Mouse (Mus musculus): ENCODE measurements around the gene Cdsn.

Cdsn gene

DNA sequence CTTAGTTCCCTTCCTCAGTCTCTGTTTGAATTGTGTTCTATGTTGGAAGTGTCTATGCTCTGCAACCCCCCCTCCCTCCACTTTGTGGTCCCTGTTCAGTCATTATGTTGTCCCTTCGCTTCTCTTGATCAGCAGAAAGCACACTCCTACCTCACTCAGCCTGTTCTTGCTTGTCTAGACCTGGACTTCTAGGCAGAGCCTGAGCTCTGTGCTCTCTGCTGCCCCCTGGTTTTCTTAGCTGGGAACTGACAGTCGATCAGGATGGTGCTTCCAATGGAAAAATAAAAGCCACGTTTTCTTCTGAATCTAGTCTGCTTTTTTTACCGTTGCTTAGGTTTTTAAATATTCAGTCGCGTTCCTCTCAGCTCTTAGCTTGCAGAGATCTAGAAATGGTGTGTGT is 17.6 kb upstream of the Cdsn start:
- DNase-seq (ENCODE audit: extremely low read depth, low read depth) = peak; percentile 41

DNA sequence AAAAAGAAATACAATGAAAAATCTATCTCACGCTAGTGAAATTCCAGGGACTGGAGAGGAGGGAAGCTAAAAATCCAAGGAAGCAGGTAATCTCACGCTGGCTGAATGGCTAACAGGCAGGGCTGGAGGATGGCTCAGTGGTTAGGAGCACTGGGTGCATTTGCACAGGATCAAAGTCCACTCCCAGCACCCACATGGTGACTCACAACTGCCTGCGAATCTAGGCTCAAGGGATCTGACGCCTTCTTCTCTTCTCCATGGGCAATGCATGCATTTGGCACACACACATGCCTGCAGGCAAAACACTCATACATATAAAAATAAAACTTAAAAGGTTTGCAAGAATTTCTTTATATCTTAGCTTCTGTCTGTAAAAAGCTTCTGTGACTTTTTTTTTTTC is 14.5 kb upstream of the Cdsn start:
- no peak for DNase-seq (ENCODE audit: extremely low read depth, low read depth)

DNA sequence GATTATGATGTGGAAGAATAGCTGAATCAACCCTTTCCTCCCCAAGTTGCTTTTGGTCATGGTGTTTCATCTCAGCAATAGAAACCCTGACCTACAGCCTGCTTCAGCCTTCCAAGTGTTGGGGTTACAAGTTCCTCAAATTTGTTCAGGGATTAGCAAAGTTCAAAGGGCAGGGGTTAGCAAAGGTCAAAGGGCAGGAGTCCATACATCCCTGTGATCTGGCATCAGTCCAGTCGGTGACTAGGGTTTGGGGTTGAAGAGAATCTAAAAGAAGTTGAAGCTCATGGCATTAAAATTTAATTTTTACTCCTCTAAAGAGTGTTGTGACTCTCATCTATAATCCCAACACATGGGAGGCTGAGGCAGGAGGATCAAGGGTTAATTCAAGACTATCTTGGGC is 13.5 kb upstream of the Cdsn start:
- no peak for DNase-seq (ENCODE audit: extremely low read depth, low read depth)

DNA sequence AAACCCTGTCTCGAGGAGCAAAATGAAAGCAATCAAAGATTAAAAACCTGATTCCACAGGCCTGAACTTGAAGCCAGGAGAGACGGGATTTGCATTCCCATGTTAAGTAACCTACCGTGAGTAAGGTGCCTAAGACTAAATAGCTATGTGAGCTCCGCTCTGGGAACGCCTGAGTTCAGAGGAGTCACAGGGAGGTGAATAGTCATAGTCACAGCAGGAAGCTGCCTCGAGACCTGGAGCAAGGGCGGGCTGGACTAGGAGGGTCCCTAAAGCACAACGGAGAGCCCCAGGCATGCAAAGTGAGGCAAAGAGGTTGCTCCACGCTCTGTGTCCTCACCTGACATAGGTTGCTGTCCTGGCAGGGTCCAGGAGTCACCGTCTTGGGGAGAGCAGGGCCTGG is 12.4 kb upstream of the Cdsn start:
- DNase-seq (ENCODE audit: extremely low read depth, low read depth) = no peak

DNA sequence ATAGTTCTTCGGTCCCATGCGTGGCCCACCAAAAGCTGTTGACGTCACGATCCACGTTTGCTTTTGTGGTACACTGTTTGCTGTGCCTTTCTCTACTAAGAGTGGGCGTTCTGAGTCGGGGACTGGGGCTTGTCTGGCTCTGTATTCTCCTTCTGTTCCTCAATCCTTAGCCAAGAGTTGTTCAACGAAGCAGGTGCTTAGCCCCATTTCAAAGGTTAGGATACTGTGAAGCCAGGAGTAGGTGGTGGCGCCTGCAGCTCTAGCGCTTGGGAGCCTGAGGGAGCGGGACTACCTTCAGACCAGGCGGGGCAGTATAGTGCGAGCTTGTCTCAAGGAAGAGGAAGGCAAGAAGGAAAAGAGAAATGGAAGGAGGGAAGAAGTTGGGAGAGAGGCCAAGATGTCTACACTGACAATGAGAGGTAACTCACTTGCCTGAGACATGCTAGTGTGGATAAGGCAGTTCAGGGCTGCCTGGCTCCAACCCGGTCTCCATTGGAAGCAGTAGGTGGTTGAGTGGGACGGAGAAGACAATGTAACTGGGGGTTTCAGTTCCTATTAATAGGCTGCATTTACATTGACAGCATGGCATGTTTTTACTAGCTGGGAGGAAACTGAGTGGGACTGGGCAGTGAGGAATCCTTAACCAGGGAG is 9.0 kb upstream of the Cdsn start:
- DNase-seq (ENCODE audit: extremely low read depth, low read depth) = no peak

DNA sequence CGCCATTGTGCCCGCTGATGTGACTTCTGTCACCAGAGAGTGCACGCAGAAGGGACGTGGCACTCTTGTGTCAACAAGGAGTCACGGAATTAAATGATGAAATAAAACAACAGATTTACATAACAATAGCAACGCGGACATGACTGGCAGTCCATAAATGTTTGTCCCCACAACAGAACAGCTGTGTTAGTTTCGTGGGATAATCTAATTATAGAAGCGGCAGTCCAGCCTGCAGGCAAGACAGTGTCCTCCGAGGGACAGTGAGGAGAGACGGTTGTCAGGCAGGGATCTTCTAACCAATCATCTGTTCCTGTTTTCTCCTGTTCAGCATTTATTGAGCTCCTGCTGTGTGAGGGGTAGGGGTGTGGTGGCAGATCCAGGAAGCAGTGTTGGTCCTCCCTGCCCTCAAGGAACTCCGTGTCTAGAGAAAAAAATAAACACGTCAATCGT is 8.5 kb upstream of the Cdsn start:
- no peak for DNase-seq (ENCODE audit: extremely low read depth, low read depth)

DNA sequence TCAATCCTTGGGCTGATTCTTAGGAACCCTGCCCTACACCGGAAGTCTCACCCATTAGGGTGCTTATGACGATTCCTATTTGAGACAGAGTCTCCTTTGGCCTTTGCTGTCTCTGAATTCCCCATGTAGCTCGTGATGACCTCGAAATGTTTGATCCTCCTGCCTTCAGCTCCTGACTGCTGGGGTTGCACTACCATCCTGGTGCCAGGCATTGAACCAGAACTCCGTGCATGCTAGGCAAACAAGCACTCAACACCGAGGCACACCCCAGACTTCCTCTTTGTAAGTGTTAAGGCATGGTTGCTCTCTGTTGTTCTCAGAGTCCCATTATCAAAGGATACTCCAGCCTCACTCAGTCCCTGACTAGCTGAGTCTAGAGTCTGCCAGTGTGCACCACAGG is 7.9 kb upstream of the Cdsn start:
- peak; percentile 26 for DNase-seq (ENCODE audit: extremely low read depth, low read depth)

DNA sequence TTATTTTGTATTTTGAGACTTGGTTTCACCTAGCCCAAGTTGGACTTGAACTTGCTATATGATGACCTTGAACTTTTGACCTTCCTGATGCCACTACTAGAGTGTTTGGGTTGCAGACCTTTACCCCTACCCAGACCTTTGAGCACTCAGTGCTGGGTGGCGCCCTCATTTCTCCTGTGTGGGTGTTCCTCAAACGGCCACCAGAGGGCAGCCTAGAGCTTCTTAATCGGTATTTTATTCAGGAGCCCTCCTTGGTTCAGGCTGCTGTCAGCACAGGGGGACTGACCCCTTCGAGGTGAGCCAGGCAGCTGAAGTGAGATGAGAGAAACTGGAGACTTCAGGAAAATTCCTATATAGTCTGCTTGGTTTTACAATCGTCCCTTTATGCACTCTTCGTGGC is 7.2 kb upstream of the Cdsn start:
- DNase-seq (ENCODE audit: extremely low read depth, low read depth) = peak; percentile 36

DNA sequence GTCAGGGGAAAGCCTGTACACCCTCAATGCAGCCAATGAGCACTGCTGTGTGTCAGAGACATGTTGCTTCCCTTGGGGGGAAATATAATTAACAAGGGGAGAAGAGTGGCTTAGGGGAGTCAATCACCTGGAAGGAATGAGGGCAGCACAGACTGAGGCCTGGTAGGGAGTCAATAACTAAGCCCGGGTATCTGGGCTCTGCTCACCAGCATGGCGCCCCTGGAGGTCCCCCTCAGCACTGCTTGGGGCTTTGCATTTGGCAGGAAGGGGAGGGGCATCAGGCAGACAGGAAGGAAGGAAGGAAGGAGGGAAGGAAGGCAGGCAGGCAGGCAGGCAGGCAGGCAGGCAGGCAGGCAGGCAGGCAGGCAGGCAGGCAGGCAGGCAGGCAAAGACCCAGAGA is 4.5 kb upstream of the Cdsn start:
- no peak for DNase-seq (ENCODE audit: extremely low read depth, low read depth)

DNA sequence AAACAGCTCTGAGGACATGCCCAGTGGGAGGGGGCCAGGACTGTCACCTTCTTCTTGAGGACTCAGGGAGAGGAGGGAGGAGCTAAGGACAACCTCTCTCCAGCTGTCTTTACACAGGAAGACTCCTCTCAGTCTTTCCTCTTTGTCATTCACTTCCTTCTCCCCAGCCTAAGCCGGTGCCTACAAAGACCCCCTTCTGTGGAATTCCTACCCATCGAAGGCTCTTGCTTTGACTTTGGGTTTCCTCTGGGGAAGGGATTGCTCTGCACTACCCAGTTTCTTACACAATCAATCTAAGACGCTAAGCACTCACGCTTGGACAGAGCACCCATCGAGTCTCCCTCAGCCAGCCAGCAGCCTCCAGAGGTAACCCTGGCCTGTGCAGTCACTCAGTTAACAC is 3.3 kb upstream of the Cdsn start:
- DNase-seq (ENCODE audit: extremely low read depth, low read depth) = no peak

DNA sequence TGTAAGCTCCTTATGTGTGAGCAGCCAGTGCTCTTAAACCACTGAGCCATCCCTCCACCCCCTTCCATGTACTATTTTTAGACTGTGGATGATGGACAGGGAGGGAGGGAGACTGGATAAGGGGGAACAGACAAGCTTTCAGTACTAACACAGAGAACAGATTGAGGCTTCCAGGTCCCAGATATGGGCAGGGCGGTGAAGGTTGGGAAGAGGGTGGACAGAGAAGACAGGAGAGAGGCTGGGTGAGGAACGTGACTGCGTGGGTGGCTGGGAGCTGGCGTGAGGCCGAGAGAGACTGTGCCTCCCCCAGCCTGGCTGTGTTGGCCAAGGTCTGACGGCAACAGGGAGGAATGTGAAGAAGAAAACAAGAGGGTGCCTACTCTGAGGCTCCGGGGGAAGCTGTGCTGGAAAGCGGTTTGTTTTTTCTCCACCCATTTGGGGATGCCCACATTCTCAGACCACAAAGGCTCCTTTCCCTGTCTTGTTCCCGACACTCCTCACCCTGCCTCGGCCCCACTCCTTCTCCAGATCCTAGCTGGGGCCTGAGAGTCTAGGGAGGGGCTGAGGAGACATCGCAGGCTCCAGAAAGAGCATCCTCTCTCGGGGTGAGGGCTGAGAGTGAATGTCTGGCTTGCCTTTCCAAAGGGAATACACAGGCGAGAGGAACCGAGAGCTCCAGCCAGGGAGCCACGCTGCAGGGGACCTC is 2.3 kb upstream of the Cdsn start:
- DNase-seq (ENCODE audit: extremely low read depth, low read depth) = no peak

DNA sequence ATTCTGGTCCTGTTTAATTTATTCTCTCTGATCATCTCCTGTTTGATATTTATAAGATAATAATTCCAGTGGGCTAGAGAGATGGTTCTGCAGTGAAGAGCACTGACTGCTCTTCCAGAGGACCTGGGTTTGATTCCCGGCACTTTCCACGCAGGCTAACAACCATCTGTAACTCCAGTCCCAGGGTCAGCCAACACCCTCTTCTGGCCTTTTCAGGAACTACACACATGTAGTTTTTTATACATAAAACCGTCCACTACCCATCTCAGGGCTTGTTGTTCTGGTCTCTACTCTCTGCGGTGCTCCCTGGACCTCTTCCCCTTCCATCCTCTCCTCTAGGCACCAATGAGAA is 1.8 kb upstream of the Cdsn start:
- no peak for DNase-seq (ENCODE audit: extremely low read depth, low read depth)

DNA sequence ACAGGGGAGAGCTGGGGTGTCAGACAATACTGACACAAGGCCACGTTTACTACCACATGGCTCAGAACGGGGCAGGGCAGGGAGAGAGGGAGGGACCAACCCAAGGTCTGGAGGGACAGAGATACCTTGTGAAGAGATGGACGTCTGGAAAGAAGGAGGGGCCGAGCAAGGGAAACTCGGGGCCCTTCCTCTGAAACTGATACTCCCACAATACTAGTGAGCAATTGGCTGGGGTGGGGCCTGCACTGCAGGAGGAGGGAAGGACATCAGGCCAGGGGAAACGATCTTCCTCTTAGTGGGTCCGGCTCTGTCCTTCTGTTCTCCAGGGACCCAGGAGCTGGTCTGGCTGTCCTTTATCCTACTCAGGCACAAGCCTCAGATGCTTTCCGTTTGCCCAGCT is 1.1 kb upstream of the Cdsn start:
- no peak for DNase-seq (ENCODE audit: extremely low read depth, low read depth)

DNA sequence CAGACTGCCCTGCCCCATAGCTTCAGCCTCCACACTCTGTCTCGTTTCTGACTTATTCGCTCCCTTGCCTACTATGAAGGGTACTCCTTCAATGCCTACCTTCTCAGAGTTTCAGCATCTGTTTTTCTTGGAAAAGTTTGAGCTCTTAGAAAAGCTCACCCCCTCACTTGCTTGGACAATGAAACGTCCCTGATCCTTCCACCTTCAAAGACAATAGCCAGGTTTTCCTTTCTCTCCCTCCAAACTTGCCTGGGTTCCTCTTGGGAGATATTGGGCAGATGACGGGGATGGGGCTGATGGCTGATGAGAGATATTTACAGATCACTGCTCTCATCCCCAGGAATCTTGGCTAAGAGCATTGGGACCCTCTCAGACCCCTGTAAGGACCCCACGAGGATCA is 2.4 kb downstream of the Cdsn start:
- no peak for DNase-seq (ENCODE audit: extremely low read depth, low read depth)

DNA sequence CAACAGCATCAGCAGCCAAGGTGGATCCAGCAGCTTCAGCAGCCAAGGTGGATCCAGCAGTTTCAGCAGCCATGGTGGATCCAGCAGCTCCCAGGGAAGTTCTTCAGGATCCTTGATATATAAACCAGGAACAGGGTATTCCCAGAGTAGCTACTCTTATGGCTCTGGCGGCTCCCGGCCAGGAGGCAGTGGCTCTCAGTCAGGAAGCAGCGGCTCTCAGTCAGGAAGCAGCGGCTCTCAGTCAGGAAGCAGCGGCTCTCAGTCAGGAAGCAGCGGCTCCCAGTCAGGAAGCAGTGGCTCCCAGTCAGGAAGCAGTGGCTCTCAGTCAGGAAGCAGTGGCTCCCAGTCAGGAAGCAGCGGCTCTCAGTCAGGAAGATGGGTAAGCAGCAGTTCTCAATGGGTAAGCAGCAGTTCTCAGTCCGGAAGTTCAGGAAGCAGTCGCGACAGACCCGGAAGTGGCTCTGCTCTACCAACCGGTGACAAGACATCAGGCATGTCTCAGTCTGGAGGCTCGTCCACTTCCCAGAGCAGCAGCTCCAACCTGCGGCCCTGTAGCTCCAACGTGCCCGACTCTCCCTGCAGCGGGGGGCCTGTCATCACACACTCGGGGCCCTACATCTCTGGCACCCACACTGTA is 3.0 kb downstream of the Cdsn start:
- no peak for DNase-seq (ENCODE audit: extremely low read depth, low read depth)

DNA sequence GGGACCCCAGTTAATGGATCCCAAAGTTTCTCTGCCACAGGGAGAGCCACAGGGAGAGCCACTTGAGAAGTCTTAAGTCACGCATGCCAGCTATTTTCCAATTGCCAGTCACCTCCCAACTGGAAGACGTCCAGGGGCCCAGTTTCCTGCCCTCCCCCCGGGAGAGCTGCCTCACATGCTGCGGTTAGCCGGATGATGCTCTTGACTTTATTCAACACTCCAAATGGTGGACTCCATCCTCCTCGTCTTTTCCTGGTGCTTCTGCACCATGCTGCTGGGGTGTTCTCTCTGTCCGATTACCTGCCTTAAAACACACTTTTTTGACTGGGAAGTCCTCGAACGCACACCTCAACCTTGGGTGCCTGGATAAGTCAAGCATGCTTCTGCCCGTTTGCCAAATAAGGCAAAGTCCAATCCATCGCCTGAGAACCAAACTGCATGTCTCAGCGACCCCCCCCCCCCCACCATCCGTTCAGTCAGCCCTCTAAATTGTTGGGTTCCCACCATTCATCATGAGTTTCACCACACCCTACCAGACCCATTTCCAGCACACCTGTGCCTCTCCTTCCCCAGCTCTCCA is 4.3 kb downstream of the Cdsn start:
- DNase-seq (ENCODE audit: extremely low read depth, low read depth) = no peak

DNA sequence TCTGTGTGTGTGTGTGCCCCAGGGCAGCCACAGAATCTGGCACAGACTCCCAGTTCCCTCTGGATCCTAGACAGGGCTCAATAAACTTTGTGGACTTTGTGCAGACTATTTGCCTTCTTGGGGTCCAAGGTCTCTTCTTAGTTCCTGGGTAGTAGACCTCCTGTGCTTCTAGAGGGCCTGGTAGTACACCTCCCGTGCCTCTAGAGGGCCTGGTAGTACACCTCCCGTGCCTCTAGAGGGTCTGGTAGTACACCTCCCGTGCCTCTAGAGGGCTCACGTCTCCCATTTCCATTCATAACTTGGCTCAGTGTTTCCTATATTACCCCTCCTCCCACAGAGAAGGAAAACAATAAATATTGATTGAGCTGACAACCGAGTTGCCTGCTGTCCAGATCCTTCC is 4.9 kb downstream of the Cdsn start:
- DNase-seq (ENCODE audit: extremely low read depth, low read depth) = peak; percentile 44

DNA sequence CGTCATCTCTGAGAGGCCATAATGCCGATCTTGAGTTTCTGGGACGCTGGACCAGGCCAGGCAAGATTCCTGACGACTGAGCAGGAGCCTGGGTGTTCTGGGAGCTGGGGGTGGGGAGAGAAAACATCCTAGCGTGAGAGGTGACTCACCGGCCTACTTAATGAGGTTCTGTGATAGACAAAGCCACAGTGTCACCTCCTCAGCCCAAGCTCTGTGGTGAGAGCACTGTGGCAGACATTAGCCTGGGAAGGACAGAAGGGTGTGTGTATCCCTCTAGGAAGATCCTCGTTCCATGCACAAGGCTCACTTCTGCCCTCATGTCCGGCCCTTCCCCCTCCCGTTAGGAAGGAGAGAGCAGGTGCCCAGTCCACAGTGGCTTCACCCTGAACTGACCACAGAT is 5.4 kb downstream of the Cdsn start:
- no peak for DNase-seq (ENCODE audit: extremely low read depth, low read depth)

DNA sequence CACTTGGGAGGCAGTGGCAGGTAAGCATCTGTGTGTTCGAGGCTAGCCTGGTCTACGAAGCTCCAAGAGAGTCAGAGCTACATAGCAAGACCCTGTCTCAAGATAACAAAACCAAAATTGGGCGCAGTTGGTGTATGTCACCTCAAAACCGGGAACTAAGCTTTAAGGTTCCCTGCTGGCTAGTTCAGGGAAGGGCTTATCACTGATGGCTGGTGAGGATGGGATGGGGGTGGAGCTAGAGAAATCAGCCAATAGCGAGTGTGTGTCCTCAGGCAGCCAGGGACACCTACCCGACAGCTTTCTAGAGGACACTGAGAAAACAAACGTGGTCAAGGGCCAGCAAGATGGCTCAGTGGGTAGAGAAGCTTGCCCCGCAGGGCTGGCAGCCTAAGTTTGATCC is 6.3 kb downstream of the Cdsn start:
- peak; percentile 64 for DNase-seq (ENCODE audit: extremely low read depth, low read depth)

DNA sequence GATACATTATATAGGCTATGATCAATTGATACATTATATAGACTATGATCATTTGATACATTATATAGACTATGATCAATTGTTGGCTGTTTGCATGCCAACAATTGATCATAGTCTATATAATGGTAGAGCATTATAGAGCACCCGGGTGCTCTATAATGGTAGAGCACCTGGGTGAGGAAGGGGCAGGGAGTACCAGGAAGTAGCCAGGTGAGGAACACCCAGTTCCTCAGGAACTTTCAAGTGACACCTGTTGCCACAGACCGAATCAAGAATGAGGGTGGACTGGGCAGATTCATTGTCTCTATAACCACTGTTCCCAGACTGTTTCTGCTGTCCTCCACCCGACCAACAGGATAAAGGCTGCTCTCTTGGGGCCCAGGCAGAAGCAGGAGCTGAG is 15.2 kb downstream of the Cdsn start, which contains the start of gene 2300002M23Rik:
Gene 2300002M23Rik (plus strand): TSS at position 301 of the 400 bp plus-strand sequence.
- no peak for DNase-seq (ENCODE audit: extremely low read depth, low read depth)

DNA sequence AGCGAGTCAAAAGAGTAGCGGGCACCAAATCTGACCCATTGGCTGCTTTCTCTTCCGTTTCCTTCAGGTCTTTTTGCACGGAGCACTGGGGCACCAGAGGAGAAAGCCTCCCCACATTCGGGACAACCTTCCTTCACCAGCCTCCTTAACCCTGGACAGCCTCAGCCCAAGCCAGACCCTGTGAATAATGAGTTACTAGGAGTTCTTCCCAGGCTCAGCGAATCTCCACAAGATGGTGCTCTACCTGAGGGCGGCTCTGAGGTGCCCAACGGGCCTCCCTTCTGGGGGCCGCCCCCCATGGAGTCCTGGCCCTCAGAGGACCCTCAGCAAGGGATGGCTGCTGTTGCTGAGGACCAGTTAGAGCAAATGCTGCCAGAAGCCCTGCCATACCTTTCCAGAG is 15.8 kb downstream of the Cdsn start:
- no peak for DNase-seq (ENCODE audit: extremely low read depth, low read depth)

DNA sequence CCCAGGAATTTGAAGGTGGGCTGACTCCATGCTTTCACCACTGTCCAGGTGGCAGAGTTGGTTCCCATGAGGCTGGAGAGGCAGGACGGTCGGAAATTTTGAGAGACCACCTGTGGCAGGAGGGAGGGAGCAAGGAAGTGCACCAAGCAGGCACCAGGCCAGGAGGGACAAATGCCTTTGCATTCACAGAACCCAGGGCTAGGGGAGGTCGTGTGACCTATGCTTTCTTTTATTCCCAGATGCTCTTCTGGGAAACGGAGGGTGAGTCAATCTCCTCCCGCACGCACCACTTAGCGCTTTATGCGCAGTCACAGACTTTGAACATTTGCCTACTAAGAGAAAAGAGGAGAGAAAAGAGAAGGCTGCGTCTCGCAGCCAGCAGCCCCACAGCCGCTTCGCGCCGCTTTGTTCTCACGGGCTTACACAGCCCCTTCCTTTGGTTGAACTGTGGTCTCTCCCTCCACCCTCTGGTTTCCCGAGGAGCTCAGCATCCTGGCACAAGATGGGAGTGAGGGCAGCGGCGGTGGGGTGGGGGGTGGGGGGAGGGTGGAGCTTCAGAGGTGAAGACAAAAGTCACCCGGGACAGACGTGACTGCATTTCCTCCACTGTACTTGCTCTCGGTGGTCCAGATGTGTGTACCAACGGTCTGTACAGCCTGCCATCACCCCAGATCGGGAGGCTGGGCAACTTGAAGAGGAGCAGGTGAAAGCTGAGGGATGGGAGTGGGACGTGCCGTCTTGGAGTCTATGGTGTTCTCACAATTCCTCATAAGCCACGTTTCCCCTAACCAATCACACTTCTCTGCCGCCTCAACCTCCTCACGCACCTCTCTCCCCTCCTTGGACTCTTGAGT is 17.4 kb downstream of the Cdsn start:
- DNase-seq (ENCODE audit: extremely low read depth, low read depth) = no peak

Data from MEL-GATA-1-ER (cell line).